Mouse (Mus musculus) G1E (cell line): ENCODE measurements around the gene B4galt5. TPM values are rescaled to one million over a fixed set of nuclear protein-coding genes. Genes with fewer than 3 reads are reported as not detected.
"Not testable (repeated sequence)": the region's sequence is repeated elsewhere in the genome, so short reads cannot be mapped to it uniquely, and the experiment has no call there.

ENCODE experiments used
- ATAC-seq: 2 replicates; pipeline ENCODE4 v1.8.0; 2016; ENCODE audit warnings: mild to moderate bottlenecking; ENCODE audit not compliant: insufficient number of reproducible peaks, poor library complexity, low FRiP score, severe bottlenecking; ENCODE audit errors: extremely low read depth
- DNase-seq: peaks from one replicate; pipeline ENCODE4 v3.0.0; 2012; ENCODE audit warnings: low spot score
- H3K27me3 ChIP-seq: 2 replicates; pipeline ENCODE4 v1.6.1; 2012; ENCODE audit warnings: mild to moderate bottlenecking, low read length, inconsistent platforms; ENCODE audit not compliant: insufficient read depth
- H3K36me3 ChIP-seq: replicated peaks from 2 replicates; pipeline ENCODE3; 2012; ENCODE audit warnings: mild to moderate bottlenecking, inconsistent platforms
- H3K4me1 ChIP-seq: 2 replicates; pipeline ENCODE4 v1.6.1; 2012; ENCODE audit warnings: low read depth, low read length, inconsistent platforms, mixed read lengths; ENCODE audit not compliant: insufficient read depth
- H3K4me3 ChIP-seq: 2 replicates; pipeline ENCODE4 v1.5.1; 2012; ENCODE audit warnings: low read depth, mild to moderate bottlenecking, inconsistent platforms, low read length, moderate library complexity, mixed read lengths
- H3K9me3 ChIP-seq: replicated peaks from 2 replicates; pipeline ENCODE4 v1.6.1; 2012; ENCODE audit warnings: inconsistent platforms
- CTCF ChIP-seq: IDR thresholded peaks from 2 replicates; pipeline ENCODE4 v1.5.1; 2012; ENCODE audit warnings: low read depth, low read length, inconsistent platforms, mixed read lengths
- GATA1 ChIP-seq: IDR thresholded peaks from 2 replicates; pipeline ENCODE4 v1.6.1; 2012; ENCODE audit warnings: borderline replicate concordance, low read length, inconsistent platforms, mixed read lengths
- GATA2 ChIP-seq: IDR thresholded peaks from 2 replicates; pipeline ENCODE4 v1.6.1; 2012; ENCODE audit warnings: low read depth, low read length, inconsistent platforms, borderline replicate concordance
- POLR2AphosphoS5 ChIP-seq: IDR thresholded peaks from 2 replicates; pipeline ENCODE4 v1.6.1; 2012; ENCODE audit warnings: low read depth, low read length, inconsistent platforms; ENCODE audit not compliant: insufficient replicate concordance
- TAL1 ChIP-seq: conservative IDR thresholded peaks from 2 replicates; pipeline ENCODE4 v1.6.1; 2012; ENCODE audit warnings: low read depth, low read length, inconsistent platforms, mixed read lengths
- polyA plus RNA-seq: library from polyadenylated mRNA; stranded (reverse); fragments of >175 nt; gene quantifications from 2 replicates; pipeline ENCODE4 v1.2.3, GENCODE M21; 2012
- total RNA-seq, 2 experiments: library from RNA; stranded (forward) in 1 of 2; stranded (reverse) in 1 of 2; fragments of 200-1000 nt in 1 of 2; fragments of >200 nt in 1 of 2; fragmentation: Nextera tagmentation in 1 of 2; gene quantifications; 2 replicates each; pipeline ENCODE4 v1.2.3; 2014 to 2017

Gene B4galt5
- total RNA-seq (2014; fragmentation: Nextera tagmentation), result 0.23 TPM in 1 of 2 replicates, not detected in the other
- total RNA-seq (2017), result 0.44 and 1.1 TPM in 2 replicates
- polyA plus RNA-seq, result 0.61 and 0.70 TPM in 2 replicates

DNA sequence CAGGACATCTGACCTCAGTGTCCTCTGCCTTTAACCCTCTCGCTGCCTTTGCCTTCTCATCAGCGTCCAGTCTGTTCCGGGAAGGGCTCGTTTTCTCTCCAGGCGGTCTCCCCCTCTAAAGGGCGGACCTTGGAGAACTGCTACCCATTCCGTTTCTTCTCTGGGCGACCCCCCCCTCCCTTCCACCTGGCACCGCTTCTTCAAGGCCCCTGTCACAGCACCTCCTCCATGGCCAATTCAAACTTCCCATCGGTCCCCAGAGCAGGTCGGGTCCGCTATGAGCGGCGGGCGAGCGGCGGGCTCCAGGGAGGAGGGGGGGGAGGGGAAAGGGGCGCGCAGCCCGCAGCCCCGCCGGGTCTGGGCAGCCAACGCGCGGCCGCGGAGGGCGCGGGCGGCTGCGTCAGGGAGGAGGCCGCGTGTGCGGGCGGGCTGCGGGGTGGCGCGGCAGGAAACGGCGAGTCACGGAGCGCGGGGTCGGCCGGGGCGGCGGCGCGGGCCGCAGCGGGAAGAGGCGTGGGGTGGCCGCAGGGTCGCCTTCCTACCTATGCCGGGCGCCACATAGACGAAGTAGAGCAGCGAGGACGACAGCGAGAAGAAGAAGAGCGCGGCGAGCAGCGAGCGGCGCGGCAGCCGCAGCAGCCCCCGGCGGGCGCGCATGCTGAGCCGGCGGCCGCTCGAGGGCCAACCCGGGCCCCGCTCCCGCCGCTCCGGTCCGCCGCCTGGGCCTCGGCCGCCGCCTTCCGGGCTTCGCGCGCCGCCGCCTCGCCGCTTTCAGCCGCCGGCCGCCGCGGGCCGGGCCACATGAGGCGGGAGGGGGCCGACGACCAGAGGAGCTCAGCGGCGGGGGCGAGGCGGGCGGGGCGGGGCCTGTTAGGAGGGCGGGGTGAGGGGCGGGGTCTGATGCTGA is at the start of gene B4galt5:
Gene B4galt5 (minus strand): TSS at position 808 of the 907 bp plus-strand sequence.
- no peak for TF ChIP-seq TAL1
- TF ChIP-seq GATA1, result no peak
- DNase-seq (peak; percentile 32), ATAC-seq (no peak)
- peak within 1 kb of the TSS; percentile 54; the same call in 1 of the 2 replicates for H3K4me3 ChIP-seq
- H3K4me1 ChIP-seq, result peaks cover 2% of the 10 kb centered on the region; the same call in 1 of the 2 replicates
- peaks cover 44% of the 10 kb centered on the region for H3K27me3 ChIP-seq
- no peaks in the 10 kb centered on the region for H3K36me3 ChIP-seq
- peaks cover 12% of the 10 kb centered on the region for H3K9me3 ChIP-seq

DNA sequence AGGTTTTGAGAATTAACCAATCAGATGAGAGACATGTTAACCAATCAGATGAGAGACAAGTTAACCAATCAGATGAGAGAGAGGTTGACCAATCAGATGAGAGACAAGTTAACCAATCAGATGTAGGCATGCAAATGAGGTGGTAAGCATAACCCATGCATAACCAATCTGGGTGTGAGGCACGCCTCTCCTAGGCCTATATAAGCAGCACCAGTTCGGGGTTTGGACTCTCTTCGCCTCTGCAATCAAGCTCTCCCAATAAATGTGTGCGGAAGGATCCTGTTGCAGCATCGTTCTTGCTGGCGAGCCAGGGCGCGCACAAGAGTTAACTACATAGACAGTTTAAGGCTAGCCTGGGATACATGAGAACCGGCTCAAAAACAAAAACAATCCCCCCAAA is 47.4 kb upstream of the B4galt5 start:
- not testable (repeated sequence) for ATAC-seq, H3K27me3 ChIP-seq, H3K4me1 ChIP-seq, H3K9me3 ChIP-seq, H3K4me3 ChIP-seq, DNase-seq, H3K36me3 ChIP-seq

DNA sequence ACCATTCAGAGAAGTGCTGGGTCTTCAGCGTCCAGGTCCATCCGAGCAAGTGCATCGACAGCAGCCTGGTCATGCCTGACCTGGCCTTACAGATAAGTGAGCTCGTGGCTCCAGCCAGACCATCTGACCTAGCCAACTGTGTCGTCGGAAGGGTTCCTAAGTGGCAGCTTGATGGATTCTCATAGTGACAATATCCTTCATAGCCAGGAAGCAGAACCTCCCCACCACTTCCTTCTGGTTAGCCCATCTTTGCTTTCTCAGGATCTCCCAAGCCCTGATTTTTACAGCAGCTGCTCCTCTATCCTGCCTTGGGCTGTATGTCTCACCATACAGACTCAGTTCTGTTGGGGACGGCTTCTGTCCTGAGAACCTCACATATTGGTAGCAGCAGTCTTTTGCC is 45.4 kb upstream of the B4galt5 start:
- TF ChIP-seq CTCF (no peak), TAL1 (no peak), GATA1 (no peak), POLR2AphosphoS5 (no peak), GATA2 (no peak)

GRCm38 (mm10) chr2:167386998-167387397 is 38.0 kb upstream of the B4galt5 start:
- Histone ChIP-seq H3K4me3 (no peak overlapping the region), H3K4me1 (no peaks in the 10 kb centered on the region), H3K36me3 (no peaks in the 10 kb centered on the region), H3K9me3 (no peaks in the 10 kb centered on the region), H3K27me3 (peaks cover 4% of the 10 kb centered on the region; the same call in 1 of the 2 replicates)
- TF ChIP-seq GATA1 (no peak), TAL1 (no peak), CTCF (no peak), GATA2 (no peak), POLR2AphosphoS5 (no peak)
- ATAC-seq (no peak), DNase-seq (no peak)

More for the DNA sequence above, 45.4 kb upstream of the B4galt5 start:
- H3K9me3 ChIP-seq, result no peaks in the 10 kb centered on the region
- H3K27me3 ChIP-seq, result no peaks in the 10 kb centered on the region
- H3K4me3 ChIP-seq, result no peak overlapping the region
- ATAC-seq, result no peak
- H3K36me3 ChIP-seq, result no peaks in the 10 kb centered on the region
- H3K4me1 ChIP-seq, result no peaks in the 10 kb centered on the region
- DNase-seq, result no peak

DNA sequence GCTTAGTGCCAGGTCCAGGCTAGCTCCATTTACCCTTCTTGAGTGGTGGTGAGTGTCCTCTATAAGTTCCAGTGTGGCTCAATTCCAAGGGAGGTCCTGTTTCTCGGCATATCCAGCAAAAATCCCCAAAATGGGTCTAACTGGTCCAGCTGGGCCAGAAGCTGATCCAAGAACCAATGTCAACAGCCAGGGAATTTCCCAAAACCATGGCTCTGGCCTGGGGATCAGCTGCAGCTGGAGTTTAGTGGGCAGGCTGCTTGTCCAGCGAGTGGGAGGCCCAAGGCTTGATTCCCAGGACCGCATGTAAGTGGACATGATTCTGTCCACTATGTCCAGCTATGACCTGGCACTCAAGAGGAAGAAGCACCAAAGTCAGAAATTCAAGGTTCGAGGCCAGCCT is 37.5 kb upstream of the B4galt5 start:
- DNase-seq, result no peak
- no peak for ATAC-seq
- no peaks in the 10 kb centered on the region for H3K4me1 ChIP-seq
- no peaks in the 10 kb centered on the region for H3K36me3 ChIP-seq
- H3K4me3 ChIP-seq, result no peak overlapping the region
- TF ChIP-seq GATA1 (no peak), GATA2 (no peak), TAL1 (no peak), POLR2AphosphoS5 (no peak), CTCF (no peak)
- peaks cover 4% of the 10 kb centered on the region; the same call in 1 of the 2 replicates for H3K27me3 ChIP-seq
- H3K9me3 ChIP-seq, result no peaks in the 10 kb centered on the region

- Histone ChIP-seq H3K36me3 (no peaks in the 10 kb centered on the region), H3K4me1 (no peaks in the 10 kb centered on the region), H3K9me3 (no peaks in the 10 kb centered on the region), H3K4me3 (no peak overlapping the region), H3K27me3 (peaks cover 7% of the 10 kb centered on the region; the same call in 1 of the 2 replicates)
- ATAC-seq, result no peak
- TF ChIP-seq TAL1 (no peak), GATA2 (no peak), CTCF (no peak), GATA1 (no peak), POLR2AphosphoS5 (no peak)
- no peak for DNase-seq
Observed at GRCm38 (mm10) chr2:167383666-167384083, 34.7 kb upstream of the B4galt5 start.
